Mouse (Mus musculus) lung, postnatal 14 days (tissue): ENCODE measurements around the gene Tyrobp.

Experiments used
- DNase-seq: peaks from one replicate; pipeline ENCODE4 v3.0.0; 2021

Tyrobp gene

GRCm38 (mm10) chr7:30429327-30429726 lies 15.8 kb downstream of the Tyrobp start:
- DNase-seq = no peak

- no peak for DNase-seq
Measured at GRCm38 (mm10) chr7:30430191-30430590, 16.6 kb downstream of the Tyrobp start.

GRCm38 (mm10) chr7:30431793-30432192 lies 18.2 kb downstream of the Tyrobp start:
- peak; percentile 66 for DNase-seq

GRCm38 (mm10) chr7:30434238-30434637 lies 20.7 kb downstream of the Tyrobp start:
- DNase-seq = peak; percentile 63

GRCm38 (mm10) chr7:30434701-30435100 lies 21.1 kb downstream of the Tyrobp start:
- no peak for DNase-seq

GRCm38 (mm10) chr7:30435156-30435555 lies 21.6 kb downstream of the Tyrobp start:
- DNase-seq = no peak

- DNase-seq = no peak
Measured at GRCm38 (mm10) chr7:30436879-30437278, 23.3 kb downstream of the Tyrobp start.

GRCm38 (mm10) chr7:30439734-30440133 lies 26.2 kb downstream of the Tyrobp start:
- DNase-seq = no peak

- peak; percentile 57 for DNase-seq
Measured at GRCm38 (mm10) chr7:30440697-30441096, 27.1 kb downstream of the Tyrobp start.

GRCm38 (mm10) chr7:30443696-30444095 lies 30.1 kb downstream of the Tyrobp start:
- DNase-seq = no peak

- peak; percentile 17 for DNase-seq
Measured at GRCm38 (mm10) chr7:30444154-30444970, 30.8 kb downstream of the Tyrobp start.

GRCm38 (mm10) chr7:30444971-30445751 lies 31.6 kb downstream of the Tyrobp start, which contains the start of gene Aplp1:
Aplp1 (minus strand) TSS chr7:30445535.
- DNase-seq = peak; percentile 59

- no peak for DNase-seq
Measured at GRCm38 (mm10) chr7:30450241-30450640, 36.7 kb downstream of the Tyrobp start.

GRCm38 (mm10) chr7:30453327-30453726 lies 39.8 kb downstream of the Tyrobp start:
- no peak for DNase-seq

- peak; percentile 41 for DNase-seq
Measured at GRCm38 (mm10) chr7:30453766-30454165, 40.2 kb downstream of the Tyrobp start.

GRCm38 (mm10) chr7:30454259-30454658 lies 40.7 kb downstream of the Tyrobp start:
- no peak for DNase-seq

- DNase-seq = no peak
Measured at GRCm38 (mm10) chr7:30456487-30456886, 42.9 kb downstream of the Tyrobp start.

- no peak for DNase-seq
Measured at GRCm38 (mm10) chr7:30456911-30457628, 43.5 kb downstream of the Tyrobp start.

- DNase-seq = no peak
Measured at GRCm38 (mm10) chr7:30457629-30458330, 44.2 kb downstream of the Tyrobp start, which contains the start of the genes Kirrel2 and Nphs1. Kirrel2 (minus strand) TSS chr7:30457690. Nphs1 (plus strand) TSS chr7:30458315.

- DNase-seq = no peak
Measured at GRCm38 (mm10) chr7:30459484-30459883, 45.9 kb downstream of the Tyrobp start.

GRCm38 (mm10) chr7:30463568-30463967 lies 50.0 kb downstream of the Tyrobp start:
- no peak for DNase-seq

- no peak for DNase-seq
Measured at GRCm38 (mm10) chr7:30463996-30464395, 50.4 kb downstream of the Tyrobp start.
